Mouse (Mus musculus) kidney, embryonic 14.5 days (tissue): ENCODE results near the gene B230104I21Rik. TPM values are rescaled to one million over a fixed set of nuclear protein-coding genes. Genes with fewer than 3 reads are reported as not detected.

Experiments used
- ATAC-seq: fragments of 200-750 bp; cut with Nextera tagmentation; 2 replicates; pipeline ENCODE4 v1.8.0; 2017; ENCODE audit warnings: moderate number of reproducible peaks, mild to moderate bottlenecking, moderate TSS enrichment, moderate library complexity; ENCODE audit not compliant: low FRiP score, low TSS enrichment
- H3K27ac ChIP-seq: fragments of 300-500 bp; sonication (generic); 2 replicates; pipeline ENCODE4 v1.5.1; 2014; ENCODE audit warnings: low read depth, mild to moderate bottlenecking, low read length, moderate library complexity, mixed read lengths
- H3K27me3 ChIP-seq: fragments of 300-500 bp; sonication (generic); 2 replicates; pipeline ENCODE4 v1.6.1; 2014; ENCODE audit warnings: mild to moderate bottlenecking, low read length; ENCODE audit not compliant: control insufficient read depth, insufficient read depth
- H3K36me3 ChIP-seq: fragments of 300-500 bp; sonication (generic); 2 replicates; pipeline ENCODE4 v1.6.1; 2014; ENCODE audit warnings: low read length, mixed read lengths; ENCODE audit not compliant: control insufficient read depth, insufficient read depth
- H3K4me1 ChIP-seq: fragments of 300-500 bp; sonication (generic); 2 replicates; pipeline ENCODE4 v1.6.1; 2014; ENCODE audit warnings: low read length, mixed read lengths; ENCODE audit not compliant: control insufficient read depth, insufficient read depth
- H3K4me2 ChIP-seq: fragments of 300-500 bp; sonication (generic); replicated peaks from 2 replicates; pipeline ENCODE4 v1.6.1; 2014; ENCODE audit warnings: low read depth, mild to moderate bottlenecking, low read length
- H3K4me3 ChIP-seq: fragments of 300-500 bp; sonication (generic); 2 replicates; pipeline ENCODE4 v1.5.1; 2014; ENCODE audit warnings: mild to moderate bottlenecking, low read length
- H3K9ac ChIP-seq: fragments of 300-500 bp; sonication (generic); 2 replicates; pipeline ENCODE4 v1.6.1; 2014; ENCODE audit warnings: low read depth, mild to moderate bottlenecking, low read length, moderate library complexity
- H3K9me3 ChIP-seq: fragments of 300-500 bp; sonication (generic); 2 replicates; pipeline ENCODE4 v1.6.1; 2016; ENCODE audit warnings: low read length; ENCODE audit not compliant: control insufficient read depth
- WGBS: fragments of 180-500 bp; shearing (Covaris S2); extraction: QIAGEN DNeasy Blood & Tissue Kit; methylation state at CpG from one replicate; pipeline ENCODE4 v1.1.7; 2014; 5-methylcytosine and 5-hydroxymethylcytosine counted together
- polyA plus RNA-seq: library from polyadenylated mRNA; unstranded; fragments of >200 nt; fragmentation: Nextera tagmentation; extraction: Ambion mirVana; gene quantifications from 2 replicates; pipeline ENCODE4 v1.2.1, GENCODE M21; 2014

Gene B230104I21Rik
- polyA plus RNA-seq, 1 experiment from 2014 or later = not detected

DNA sequence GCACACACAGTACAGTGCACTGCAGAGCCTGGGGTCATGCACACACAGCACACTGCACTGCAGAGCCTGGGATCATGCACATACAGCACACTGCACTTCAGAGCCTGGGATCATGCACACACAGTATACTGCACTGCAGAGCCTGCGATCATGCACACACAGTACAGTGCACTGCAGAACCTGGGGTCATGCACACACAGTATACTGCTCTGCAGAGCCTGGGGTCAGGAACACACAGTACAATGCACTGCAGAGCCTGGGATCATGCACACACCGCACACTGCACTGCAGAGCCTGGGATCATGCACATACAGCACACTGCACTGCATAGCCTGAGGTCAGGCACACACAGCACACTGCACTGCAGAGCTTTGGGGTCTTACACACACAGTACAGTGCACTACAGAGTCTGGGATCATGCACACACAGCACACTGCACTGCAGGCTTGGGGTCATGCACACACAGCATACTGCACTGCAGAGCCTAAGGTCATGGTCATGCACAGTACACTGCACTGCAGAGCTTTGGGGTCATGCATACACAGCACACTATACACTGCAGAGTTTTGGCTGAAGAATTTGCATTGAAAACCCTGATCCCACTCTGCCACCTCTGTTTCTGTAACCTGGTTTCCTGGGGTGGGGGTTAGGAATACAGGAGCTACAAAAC is 23.6 kb upstream of the B230104I21Rik start:
- Histone ChIP-seq H3K4me1 (no peaks in the 10 kb centered on the region), H3K4me3 (no peak overlapping the region), H3K9ac (no peak overlapping the region), H3K4me2 (no peak overlapping the region), H3K27me3 (no peaks in the 10 kb centered on the region), H3K36me3 (no peaks in the 10 kb centered on the region), H3K9me3 (no peaks in the 10 kb centered on the region), H3K27ac (no peak overlapping the region)
- no peak for ATAC-seq
- WGBS = 93% methylated on average over 2 of the region's 2 CpGs

- Histone ChIP-seq H3K4me1 (no peaks in the 10 kb centered on the region), H3K9ac (no peak overlapping the region), H3K4me2 (no peak overlapping the region), H3K4me3 (no peak overlapping the region), H3K36me3 (no peaks in the 10 kb centered on the region), H3K27ac (no peak overlapping the region), H3K27me3 (no peaks in the 10 kb centered on the region), H3K9me3 (no peaks in the 10 kb centered on the region)
- no peak for ATAC-seq
- WGBS = 58% methylated on average over 4 of the region's 4 CpGs
Observed at GRCm38 (mm10) chr4:154312935-154313621, 22.8 kb upstream of the B230104I21Rik start.

GRCm38 (mm10) chr4:154313622-154313967 is 22.3 kb upstream of the B230104I21Rik start:
- H3K27ac ChIP-seq = no peak overlapping the region
- 78% methylated on average over 11 of the region's 11 CpGs for WGBS
- H3K4me1 ChIP-seq = no peaks in the 10 kb centered on the region
- ATAC-seq = no peak
- no peak overlapping the region for H3K4me2 ChIP-seq
- H3K9ac ChIP-seq = no peak overlapping the region
- no peaks in the 10 kb centered on the region for H3K27me3 ChIP-seq
- no peaks in the 10 kb centered on the region for H3K9me3 ChIP-seq
- no peaks in the 10 kb centered on the region for H3K36me3 ChIP-seq
- no peak overlapping the region for H3K4me3 ChIP-seq

DNA sequence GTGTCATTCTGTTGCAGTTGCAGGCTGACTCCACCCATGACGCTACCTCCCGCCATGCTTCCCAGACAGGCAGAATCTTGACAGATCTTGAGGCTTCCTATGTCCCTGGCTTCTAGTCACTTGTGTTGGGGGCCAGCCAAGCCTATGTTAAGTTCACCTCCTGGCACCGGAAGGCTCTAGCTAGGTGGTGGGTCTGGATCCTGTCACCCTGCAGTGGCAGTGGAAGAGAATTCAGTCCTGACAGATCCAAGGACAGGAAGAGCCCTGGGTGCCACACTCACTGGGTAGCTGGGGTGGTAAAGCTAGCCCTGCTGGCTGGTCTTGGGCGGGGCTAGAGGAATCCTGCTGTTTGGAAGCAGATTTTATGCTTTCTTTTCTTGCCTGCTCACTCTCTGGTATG is 10.5 kb upstream of the B230104I21Rik start:
- WGBS = 63% methylated on average over 4 of the region's 4 CpGs
- Histone ChIP-seq H3K4me2 (no peak overlapping the region), H3K4me1 (0 out of 2 replicates have a peak, but pooled peaks cover 5% of the 10 kb centered on the region), H3K27ac (no peak overlapping the region), H3K27me3 (peaks cover 17% of the 10 kb centered on the region; the same call in 1 of the 2 replicates), H3K9ac (no peak overlapping the region), H3K4me3 (no peak overlapping the region), H3K9me3 (no peaks in the 10 kb centered on the region), H3K36me3 (no peaks in the 10 kb centered on the region)
- ATAC-seq = no peak

- H3K4me2 ChIP-seq = no peak overlapping the region
- H3K27me3 ChIP-seq = peaks cover 17% of the 10 kb centered on the region; the same call in 1 of the 2 replicates
- H3K36me3 ChIP-seq = no peaks in the 10 kb centered on the region
- H3K27ac ChIP-seq = no peak overlapping the region
- no peaks in the 10 kb centered on the region for H3K9me3 ChIP-seq
- 5% methylated on average over 20 of the region's 20 CpGs for WGBS
- no peak overlapping the region for H3K9ac ChIP-seq
- H3K4me1 ChIP-seq = peaks cover 21% of the 10 kb centered on the region
- H3K4me3 ChIP-seq = no peak overlapping the region
- 0 out of 2 replicates have a peak, but pooled peaks have one; percentile 1 for ATAC-seq
Observed at GRCm38 (mm10) chr4:154328431-154328830, 7.5 kb upstream of the B230104I21Rik start.

- Histone ChIP-seq H3K9ac (no peak overlapping the region), H3K27ac (no peak overlapping the region), H3K4me1 (peaks cover 24% of the 10 kb centered on the region), H3K4me2 (no peak overlapping the region), H3K4me3 (no peak overlapping the region), H3K27me3 (peaks cover 21% of the 10 kb centered on the region; the same call in 1 of the 2 replicates), H3K36me3 (no peaks in the 10 kb centered on the region), H3K9me3 (no peaks in the 10 kb centered on the region)
- 6% methylated on average over 6 of the region's 6 CpGs for WGBS
- peak; percentile 16; the same call in 1 of the 2 replicates for ATAC-seq
Observed at GRCm38 (mm10) chr4:154328836-154329235, 7.1 kb upstream of the B230104I21Rik start.

DNA sequence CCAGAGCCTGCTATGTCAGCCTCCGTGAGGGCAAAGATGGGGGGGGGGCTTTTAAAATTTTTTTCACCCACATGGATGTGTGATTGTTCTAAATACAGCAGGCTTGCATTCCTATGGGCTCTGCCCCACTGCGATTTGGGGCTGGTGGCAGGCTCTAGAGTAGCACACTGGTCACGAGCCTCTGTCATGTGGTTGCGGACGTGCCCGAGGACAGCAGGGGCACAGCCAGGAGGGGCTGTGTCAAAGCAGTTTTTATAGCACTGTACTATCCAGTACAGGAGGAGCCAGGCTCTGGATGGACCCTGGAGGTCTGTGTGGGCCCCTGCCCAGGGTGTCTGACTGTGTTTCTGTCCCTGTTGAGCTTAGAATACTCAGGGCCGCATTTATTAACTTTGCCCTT is 5.9 kb upstream of the B230104I21Rik start:
- ATAC-seq = no peak
- H3K27ac ChIP-seq = no peak overlapping the region
- H3K4me2 ChIP-seq = no peak overlapping the region
- no peak overlapping the region for H3K4me3 ChIP-seq
- H3K4me1 ChIP-seq = peaks cover 24% of the 10 kb centered on the region
- 73% methylated on average over 7 of the region's 7 CpGs for WGBS
- H3K9ac ChIP-seq = no peak overlapping the region
- no peaks in the 10 kb centered on the region for H3K36me3 ChIP-seq
- no peaks in the 10 kb centered on the region for H3K9me3 ChIP-seq
- peaks cover 32% of the 10 kb centered on the region for H3K27me3 ChIP-seq

GRCm38 (mm10) chr4:154331271-154331670 is 4.7 kb upstream of the B230104I21Rik start:
- peak; percentile 15; the same call in 1 of the 2 replicates for ATAC-seq
- H3K9ac ChIP-seq = no peak overlapping the region
- H3K27ac ChIP-seq = no peak overlapping the region
- H3K9me3 ChIP-seq = no peaks in the 10 kb centered on the region
- peaks cover 41% of the 10 kb centered on the region for H3K27me3 ChIP-seq
- H3K4me2 ChIP-seq = no peak overlapping the region
- WGBS = 17% methylated on average over 12 of the region's 12 CpGs
- H3K4me3 ChIP-seq = no peak overlapping the region
- no peaks in the 10 kb centered on the region for H3K36me3 ChIP-seq
- peaks cover 31% of the 10 kb centered on the region for H3K4me1 ChIP-seq

- Histone ChIP-seq H3K27me3 (peaks cover 43% of the 10 kb centered on the region), H3K36me3 (no peaks in the 10 kb centered on the region), H3K4me3 (no peak overlapping the region), H3K4me1 (peaks cover 40% of the 10 kb centered on the region), H3K4me2 (no peak overlapping the region), H3K9ac (no peak overlapping the region), H3K9me3 (no peaks in the 10 kb centered on the region), H3K27ac (no peak overlapping the region)
- WGBS = 21% methylated on average over 8 of the region's 8 CpGs
- ATAC-seq = no peak
Observed at GRCm38 (mm10) chr4:154333300-154333699, 2.6 kb upstream of the B230104I21Rik start.
